Mouse (Mus musculus) forelimb bud, embryonic 11.5 days (tissue): ENCODE data around the gene E4f1.

Experiments used
- DNase-seq: peaks from one replicate; pipeline ENCODE4 v3.0.0-alpha.2; 2012; ENCODE audit warnings: low read depth, low spot score

E4f1 gene

DNA sequence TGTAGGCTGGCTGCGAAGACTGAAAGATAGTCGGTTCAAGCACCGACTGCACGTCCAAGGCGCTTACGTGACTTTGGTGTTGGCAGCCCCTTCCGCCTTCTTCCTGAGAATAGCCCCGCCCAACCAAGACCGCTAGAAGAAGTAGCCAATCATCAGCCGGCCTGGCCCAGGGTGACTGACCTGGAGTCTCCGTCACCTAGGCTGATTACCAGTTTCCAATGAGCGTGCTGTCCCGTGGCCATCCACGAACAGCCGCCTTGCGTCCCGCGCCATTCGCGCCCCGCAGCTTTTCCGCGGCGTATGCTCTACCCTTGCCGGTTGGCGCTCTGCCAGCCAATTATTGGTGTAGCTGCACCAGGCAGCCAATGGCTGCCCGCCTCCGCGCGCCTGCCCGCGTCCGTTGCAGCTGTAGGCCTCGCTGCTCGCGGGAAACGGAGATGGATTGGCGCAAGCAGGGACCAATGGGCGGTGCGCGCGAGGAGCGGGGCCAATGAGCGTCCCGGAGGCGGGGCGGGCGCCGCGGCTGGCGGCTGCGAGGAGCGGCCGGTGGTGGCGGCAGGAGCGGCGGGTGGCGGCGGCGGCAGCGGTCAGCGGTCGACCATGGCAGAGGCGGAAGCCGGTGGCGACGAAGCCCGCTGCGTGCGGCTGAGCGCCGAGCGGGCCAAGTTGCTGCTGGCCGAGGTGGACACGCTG, at the start of gene E4f1, which contains the start of gene Pgp:
Gene E4f1, minus strand, starts transcription at position 404 of the 693 bp plus-strand sequence.
Gene Pgp, plus strand, starts transcription at position 483 of the 693 bp plus-strand sequence.
- DNase-seq: peak; percentile 98

DNA sequence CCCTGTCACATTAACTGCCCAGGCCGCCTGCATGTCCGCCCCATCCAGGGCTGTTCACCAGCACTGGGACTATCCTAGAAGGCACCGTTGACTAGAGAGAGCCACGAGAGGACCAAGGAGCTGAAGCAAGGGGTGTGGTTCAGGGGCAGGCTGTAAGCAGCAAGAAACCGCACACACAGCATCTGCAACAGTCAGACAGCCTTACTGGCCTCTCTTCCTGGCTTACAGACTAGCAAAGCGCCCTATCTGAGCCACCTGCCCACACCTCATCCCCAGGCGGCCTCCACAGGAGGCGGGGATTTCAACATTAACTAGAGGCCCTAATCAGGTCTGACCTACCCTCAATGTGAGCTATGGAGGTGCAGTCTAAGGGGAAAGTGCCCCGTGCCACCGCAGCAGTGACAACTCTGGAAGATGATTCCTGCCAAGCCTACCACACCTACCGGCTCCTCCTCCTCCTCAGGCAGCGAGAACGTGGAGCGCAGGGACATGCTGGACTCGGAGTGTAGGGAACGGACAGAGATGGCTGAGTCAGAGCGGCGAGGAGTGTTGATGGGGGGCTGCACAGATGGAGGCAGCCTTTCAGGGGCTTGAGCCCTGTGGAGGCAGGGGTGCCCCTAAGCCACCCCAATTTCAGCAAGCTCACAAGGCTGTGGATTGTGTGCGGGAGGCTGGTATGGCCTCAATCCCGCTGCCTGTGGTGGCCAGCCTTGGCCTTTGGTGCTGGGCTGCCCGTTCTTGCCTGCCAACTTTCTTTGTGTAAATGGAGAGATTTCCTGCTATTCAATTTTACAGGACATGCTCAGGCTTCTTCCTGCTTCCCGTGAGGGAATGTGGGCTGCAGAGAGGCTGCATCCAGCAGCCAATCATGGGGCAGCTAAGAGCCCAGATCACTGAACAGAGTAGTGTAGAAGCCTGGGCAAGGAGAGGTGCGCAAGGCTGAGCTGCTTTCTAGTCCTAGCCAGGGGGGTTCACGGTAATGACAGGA, 44.5 kb upstream of the E4f1 start:
- DNase-seq: no peak

DNA sequence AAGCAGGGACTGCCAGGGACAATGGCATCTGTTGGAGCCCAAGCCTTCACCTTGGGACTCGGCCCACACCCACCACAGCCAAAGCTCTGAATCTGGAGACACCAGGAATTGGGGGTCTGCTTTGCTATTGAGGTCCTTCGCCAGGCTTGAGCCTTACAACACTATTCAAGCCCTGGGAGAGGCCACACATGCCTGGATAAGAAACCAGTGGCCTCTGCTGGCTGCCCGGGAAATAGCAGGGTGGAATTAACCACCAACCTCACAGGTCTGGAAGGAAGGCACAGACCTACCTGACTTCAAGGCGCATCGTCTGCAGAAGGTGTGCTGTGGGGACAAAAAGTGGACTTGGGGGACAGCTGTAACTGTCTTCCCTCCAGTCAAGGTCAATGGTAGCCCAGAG, 43.5 kb upstream of the E4f1 start:
- no peak for DNase-seq

DNA sequence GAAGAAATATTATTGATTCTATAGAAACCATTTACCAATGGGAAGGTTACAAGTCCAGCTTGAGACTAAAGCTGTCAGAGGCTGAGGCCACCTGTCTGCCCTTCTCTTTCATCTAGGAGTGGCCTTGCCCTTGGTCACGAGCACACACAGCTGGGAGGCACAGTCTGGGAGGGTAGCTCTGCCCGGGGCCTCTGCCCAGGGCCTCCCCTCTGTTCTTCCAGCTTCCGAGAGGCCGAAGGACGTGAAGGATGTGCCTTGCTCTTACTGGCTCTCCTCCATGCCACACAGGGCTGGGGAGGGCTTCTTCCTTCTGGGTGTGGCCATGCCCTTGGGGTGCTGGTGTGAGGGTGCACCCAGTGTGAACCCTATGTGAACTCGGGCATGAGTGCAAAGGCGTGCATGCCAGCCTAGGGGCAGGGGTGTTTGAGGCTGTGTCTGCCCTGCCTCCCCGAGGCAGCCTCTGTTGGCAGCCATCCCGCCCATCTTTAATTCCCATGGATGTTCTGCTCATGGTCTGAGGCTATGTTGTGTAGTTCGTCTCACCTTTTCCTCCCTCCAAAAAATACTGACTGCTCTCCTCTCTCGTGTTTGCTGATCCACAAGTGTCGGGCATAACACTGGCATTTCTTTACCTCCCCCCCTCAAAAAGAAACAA, 37.8 kb upstream of the E4f1 start:
- no peak for DNase-seq

DNA sequence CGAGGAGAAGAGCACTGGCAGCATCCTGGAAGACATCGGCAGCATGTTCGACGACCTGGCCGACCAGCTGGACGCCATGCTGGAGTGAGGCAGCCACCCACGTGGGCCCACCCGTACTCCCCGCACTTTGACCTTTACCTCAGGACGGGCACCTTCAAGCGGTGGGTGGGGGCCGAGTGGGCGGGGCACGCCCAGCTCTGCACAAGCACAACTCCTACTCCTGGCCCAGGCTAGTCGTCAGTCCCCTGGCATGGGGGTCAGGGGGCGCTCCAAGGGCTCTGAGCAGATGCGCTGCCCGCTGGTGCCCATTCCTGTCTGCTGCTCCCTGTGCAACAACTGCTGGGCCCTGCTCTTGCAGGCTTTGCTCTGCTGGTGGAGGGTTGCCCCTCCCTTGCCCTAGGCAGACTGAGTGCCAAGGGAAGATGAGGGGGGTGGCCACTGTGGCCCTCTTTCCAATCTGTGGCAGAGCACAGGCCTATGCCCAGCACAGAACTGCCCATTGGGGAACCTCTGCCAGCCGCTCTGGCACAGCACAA, 37.1 kb upstream of the E4f1 start:
- no peak for DNase-seq

DNA sequence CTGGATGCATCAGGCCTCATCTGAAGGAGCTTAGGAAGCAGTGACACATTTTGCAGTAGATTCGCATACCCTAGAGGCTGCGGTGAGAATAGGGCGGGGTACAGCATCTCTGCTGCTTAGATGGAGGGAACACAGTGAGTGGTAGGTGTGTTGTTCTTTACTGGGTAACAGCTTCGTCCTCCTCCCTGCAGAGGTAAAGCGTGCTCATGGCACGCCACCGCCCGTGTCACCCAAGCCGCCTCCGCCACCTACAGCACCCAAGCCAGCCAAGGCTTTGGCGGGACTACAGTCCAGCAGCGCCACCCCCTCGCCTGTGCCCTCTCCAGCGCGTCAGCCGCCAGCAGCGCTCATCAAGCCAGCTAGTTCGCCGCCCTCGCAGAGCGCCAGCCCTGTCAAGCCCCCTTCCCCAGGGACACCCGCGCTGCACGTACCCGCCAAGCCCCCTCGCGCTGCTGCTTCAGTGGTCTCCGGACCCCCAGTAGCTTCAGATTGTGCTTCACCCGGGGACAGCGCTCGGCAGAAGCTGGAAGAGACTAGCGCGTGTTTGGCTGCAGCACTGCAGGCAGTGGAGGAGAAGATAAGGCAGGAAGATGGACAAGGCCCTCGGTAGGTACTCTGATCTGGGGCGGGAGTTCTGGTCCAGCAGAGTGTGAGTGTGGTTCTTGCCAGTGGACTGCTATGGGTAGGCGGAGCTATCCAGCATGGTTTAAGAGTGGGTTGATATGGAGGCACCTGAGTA, 36.4 kb upstream of the E4f1 start:
- no peak for DNase-seq

DNA sequence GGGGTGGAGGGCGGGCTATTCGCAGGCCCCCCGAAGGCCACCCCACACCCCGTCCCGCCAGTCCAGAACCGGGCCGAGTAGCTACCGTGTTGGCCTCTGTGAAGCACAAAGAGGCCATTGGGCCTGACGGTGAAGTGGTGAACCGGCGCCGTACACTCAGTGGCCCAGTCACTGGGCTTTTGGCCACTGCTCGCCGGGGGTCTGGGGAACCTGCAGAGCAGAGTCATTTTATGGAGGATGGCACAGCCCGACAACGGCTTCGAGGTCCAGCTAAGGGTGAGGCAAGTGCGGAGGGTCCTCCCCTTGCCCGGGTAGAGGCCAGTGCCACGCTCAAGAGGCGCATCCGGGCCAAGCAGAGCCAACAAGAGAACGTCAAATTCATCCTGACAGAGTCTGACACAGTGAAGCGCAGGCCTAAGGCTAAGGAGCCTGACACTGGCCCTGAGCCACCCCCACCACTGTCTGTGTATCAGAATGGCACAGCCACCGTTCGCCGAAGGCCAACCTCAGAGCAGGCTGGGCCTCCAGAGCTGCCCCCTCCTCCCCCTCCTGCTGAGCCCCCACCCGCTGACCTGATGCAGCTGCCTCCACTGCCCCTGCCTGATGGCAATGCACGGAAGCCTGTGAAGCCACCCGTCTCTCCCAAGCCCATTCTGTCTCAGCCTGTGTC, 35.3 kb upstream of the E4f1 start:
- no peak for DNase-seq

DNA sequence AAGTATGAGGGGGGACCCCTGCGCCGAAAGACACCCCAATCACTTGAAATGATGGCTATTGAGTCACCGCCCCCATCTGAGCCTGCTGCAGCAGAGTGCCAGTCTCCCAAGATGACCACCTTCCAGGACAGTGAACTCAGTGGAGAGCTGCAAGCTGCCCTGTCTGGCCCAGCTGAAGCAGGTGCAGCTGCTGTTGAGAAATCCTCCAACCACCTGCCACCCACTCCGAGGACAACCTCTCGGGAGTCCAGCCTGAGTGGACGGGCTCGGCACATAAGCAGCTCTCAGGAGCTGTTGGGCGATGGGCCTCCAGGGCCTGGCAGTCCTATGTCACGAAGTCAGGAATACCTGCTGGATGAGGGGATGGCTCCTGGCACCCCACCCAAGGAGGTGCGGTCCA, 34.0 kb upstream of the E4f1 start:
- DNase-seq: no peak

DNA sequence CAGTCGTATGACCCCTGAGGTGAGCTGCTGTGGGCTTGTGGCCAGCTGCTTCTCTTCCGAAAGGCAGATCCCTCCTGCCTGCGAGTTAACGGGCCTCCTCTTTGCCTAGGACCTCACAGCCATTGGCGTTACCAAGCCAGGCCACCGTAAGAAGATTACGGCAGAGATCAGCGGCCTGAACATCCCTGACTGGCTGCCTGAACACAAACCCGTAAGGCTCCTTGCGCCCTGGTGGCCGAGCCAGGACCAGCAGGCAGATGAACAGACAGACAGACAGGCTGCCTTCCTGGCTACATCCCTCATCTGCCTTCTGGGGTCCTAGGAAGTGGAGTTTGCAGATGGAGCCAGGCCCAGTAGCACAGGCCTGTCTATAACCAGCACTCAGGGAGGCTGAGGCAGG, 32.1 kb upstream of the E4f1 start:
- DNase-seq: no peak

DNA sequence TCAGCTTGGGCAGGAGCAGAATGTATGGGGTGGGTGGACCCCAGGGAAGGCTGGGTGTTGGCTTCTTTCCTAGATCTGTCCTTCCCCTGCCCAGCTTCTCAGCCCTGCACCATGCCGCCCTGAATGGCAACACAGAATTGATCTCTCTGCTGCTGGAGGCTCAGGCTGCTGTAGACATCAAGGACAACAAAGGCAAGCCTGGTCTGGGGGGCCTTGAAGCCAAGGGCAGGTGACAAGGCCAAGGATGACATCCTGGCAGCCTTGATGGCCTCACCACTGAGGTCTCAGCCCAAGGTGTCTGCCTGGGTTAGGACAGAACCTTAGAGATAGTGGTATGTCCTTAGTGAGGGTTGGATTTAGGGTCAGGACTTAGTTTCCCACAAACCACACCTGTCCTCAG, 25.9 kb upstream of the E4f1 start:
- no peak for DNase-seq

DNA sequence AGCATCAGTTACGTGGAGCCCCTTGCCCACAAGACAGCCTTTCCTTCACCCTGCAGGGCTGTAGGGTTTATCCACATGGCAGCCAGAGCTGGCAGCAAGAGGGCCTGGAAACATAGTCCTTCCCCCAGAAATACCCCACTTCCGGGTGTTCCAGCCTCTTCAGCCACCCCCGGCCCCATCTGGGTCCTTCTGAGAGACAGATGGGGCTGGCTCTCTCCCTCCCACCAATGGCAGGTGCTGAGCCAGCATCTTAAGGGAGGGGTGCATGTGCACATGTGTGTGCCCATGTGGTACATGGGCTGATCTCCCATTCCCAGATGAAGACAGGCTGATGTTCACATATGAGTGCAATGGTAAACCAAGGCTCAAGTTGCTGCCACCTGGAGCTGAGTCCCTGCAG, 25.3 kb upstream of the E4f1 start:
- no peak for DNase-seq

DNA sequence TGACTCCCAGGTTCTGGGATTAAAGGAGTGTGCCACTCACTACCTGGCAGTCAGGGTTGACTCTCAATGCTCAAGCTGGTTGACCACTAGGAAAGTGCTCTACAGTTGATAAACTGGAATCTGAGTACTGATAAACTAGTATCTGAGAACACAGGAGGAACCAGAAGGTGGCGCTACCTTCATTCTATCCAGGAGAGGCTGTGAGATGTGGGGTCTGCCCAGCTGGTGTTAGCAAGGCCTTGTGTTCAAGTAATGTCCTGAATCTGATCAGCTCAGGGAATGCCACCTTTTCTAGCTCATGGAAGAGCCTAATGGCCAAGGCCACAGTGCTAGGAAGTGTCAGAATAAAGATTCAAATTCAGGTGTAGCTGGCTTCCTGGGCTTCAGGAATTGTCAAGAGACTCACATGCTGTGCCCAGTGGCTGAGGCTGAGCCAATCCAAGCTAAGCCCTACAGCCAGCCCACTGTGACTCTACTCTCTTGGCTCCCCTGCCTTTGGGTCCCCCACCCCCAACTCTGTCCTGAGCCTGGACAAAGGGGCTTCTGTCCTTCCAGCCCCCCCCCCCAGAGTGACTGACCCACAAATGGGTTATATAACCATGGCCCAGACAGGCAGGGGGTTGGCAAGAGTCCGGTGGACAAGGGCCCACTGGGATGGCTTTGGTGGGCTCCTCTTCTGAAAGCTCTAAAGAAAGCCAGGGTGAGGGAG, 24.7 kb upstream of the E4f1 start:
- DNase-seq: peak; percentile 55

DNA sequence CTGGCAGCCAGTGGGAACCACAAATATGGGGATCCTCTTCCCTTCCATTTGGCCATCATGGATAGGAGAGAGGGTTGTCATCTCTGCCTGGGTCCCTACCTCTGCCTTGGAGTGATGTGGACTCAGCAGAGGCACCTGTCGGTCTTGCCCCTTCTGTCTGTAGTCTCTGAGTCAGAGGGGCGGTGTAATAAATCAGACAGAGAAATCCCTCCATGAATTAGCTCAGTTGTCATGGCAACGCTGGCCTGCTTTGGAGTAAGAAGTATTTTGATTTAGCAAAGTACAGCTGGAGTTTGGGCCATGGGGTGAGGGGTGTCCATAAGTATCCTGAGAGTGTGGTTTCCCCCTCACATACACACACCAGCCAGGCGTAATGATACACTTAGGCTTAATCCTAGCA, 20.3 kb upstream of the E4f1 start:
- DNase-seq: no peak

DNA sequence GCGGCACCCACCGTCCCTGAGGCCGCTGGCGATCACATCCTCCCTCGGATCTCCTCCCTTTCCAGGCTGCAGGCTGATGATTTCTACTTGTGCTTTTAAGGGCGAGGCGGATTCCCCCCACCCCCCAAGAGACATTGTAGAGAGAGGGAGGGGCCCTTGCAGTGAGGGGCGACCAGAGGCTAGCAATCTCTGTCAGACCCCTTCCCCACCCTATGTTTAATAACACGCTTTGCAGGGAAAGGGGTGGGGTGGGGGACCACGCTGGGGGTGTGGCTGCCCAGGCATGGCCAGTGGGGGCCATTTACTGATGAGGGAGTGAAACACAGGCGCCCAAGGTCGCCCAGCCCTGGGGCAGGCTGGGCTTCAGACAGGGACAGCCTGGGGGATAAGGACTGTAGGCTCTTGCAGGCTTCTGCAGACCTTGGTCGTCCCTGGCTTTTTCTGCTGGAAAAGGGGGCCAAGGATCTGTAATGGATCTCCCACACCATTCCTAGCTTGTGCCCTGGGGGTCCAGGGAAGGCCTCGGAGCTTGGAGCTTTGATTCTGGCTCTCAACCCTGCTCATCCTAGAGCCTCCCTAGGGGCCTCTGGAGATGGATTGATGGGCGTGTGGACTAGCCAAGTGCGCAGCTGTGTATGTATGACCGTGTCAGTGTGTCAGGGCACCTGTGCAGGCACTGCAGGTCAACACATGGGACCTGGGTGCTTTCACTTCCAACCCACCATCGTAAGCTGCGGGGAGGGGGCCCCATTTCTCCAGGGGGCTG, 19.3 kb upstream of the E4f1 start:
- no peak for DNase-seq

DNA sequence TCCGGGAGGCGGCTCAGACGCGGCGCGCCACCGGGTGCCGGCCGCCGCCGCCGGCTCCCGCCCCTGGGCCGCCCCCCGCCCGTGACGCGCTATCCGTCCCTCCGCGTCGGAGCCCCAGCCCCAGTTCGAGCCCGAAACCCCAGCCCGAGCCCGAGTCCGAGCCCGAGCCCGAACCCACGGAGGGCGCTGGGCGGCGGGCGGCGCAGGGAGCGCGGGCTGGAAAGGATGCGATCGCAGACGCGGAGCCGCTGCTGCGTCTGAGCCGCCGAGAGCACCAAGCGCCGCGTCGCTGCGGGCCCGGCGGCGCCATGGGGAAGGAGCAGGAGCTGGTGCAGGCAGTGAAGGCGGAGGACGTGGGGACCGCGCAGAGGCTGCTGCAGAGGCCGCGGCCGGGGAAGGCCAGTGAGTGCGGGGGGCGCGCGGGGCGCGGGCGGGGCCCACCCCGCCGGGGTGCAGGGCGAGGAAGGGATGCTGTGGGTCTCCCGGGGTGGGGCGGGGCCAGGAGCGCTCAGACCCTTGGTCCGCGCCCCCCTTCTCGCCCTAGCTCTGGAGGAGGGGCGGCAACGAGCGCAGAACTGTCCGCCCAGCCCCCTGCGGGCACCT, 18.6 kb upstream of the E4f1 start:
- no peak for DNase-seq

DNA sequence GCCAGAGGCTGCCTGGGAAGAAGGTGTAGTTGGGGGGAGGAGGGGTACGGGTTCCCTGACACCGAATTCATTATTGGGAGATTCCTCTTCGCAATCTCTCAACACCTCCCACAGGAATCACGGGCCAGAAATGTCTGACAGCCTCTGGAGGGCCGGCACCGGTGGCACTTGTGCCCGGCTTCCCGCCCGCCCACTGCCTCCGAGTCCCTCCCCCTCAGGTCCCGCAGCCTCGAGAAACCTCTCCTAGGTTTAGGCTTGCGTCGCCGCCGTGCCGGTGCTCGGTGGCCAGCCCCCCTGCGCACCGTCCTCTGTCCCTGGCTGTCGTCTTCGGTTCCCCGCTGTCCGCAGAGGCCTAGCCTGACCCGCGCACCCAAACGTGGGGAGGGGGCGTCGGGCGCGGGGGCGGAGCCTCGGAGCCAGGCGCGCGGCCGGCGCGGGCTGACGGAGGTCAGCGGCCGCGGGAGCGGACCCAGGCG, 18.1 kb upstream of the E4f1 start, which contains the start of gene Caskin1:
Gene Caskin1, plus strand, starts transcription at position 416 of the 476 bp plus-strand sequence.
- no peak for DNase-seq

DNA sequence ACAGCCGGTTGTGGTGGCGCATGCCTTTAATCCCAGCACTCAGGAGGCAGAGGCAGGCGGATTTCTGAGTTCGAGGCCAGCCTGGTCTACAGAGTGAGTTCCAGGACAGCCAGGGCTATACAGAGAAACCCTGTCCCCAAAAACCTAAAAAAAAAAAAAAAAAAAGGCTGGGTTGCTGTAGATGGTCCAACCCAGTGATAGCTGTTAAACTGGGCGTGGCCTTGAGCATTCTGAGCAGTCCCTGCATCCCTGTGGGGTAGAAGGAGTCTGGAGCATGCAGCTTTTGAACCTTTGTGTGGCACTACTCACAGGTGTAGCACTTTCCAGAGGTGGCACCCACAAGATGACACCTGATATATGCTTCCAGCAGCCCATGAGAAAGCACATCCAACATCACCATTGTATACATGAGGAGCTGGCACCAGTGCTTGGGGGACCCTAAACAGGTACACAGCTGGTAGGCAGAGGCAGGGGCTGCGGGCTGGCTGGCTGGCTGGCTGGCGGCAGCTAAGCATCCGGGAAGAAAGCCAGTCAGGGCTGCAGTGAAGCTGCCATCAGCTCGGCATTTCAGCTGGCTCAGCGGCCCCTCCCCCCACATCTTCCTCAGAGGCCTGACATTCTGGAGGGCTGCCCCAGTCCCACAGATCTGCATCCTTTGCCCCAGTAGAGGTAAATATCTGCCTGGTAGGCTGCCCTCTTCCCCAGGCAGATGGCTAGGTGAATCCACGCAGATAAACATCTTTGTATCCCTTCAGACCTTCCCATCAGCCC, 15.2 kb upstream of the E4f1 start:
- no peak for DNase-seq

DNA sequence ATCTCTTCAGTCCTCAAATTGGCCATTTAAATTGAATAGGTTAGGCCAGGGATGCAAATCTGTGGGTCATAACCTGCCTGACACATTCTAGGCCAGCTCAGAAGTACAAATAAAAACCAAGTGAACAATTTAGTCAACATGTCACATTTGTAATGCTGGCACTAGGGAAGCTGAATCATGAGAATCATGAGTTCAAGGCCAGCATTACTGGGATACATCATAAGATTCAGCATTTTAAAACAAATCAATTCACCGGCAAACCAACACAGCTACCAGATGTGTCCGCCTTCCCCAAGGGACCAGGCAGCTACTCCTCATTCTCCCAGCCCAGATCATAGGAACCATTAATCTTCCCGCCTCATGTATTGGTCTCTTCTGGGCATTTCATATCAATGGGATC, 13.4 kb upstream of the E4f1 start:
- DNase-seq: no peak
